Mouse (Mus musculus): ENCODE results near the gene Asna1. TPM values are rescaled to one million over a fixed set of nuclear protein-coding genes. Genes with fewer than 3 reads are reported as not detected.

Gene Asna1
- polyA plus RNA-seq (2012): 87.9 and 91.1 TPM in 2 replicates

GRCm38 (mm10) chr8:85025098-85025932 is at the start of gene Asna1:
Gene Asna1, minus strand, starts transcription at chr8:85025281.

GRCm38 (mm10) chr8:85071514-85072281 is 46.6 kb upstream of the Asna1 start, which contains the start of gene Dhps:
Gene Dhps, plus strand, starts transcription at chr8:85071757.

GRCm38 (mm10) chr8:85067982-85068381 is 42.9 kb upstream of the Asna1 start, which contains the start of gene Gm5741:
Gene Gm5741, minus strand, starts transcription at chr8:85067982.

GRCm38 (mm10) chr8:85059879-85060616 is 35.0 kb upstream of the Asna1 start, which contains the start of gene Fbxw9:
Gene Fbxw9, plus strand, starts transcription at chr8:85060055.

GRCm38 (mm10) chr8:85036718-85037365 is 11.8 kb upstream of the Asna1 start, which contains the start of gene Tnpo2:
Gene Tnpo2, plus strand, starts transcription at chr8:85036915.

GRCm38 (mm10) chr8:85026670-85027515 is 1.8 kb upstream of the Asna1 start, which contains the start of gene Trir:
Gene Trir, plus strand, starts transcription at chr8:85026823.

GRCm38 (mm10) chr8:85014431-85014830 is 10.7 kb downstream of the Asna1 start, which contains the start of gene Best2:
Gene Best2, minus strand, starts transcription at chr8:85014531.

GRCm38 (mm10) chr8:84990349-84990748 is 34.7 kb downstream of the Asna1 start, which contains the start of gene Hook2:
Gene Hook2, plus strand, starts transcription at chr8:84990603.

GRCm38 (mm10) chr8:84978248-84978940 is 46.7 kb downstream of the Asna1 start, which contains the start of gene Junb:
Gene Junb, minus strand, starts transcription at chr8:84978718.

GRCm38 (mm10) chr8:84969241-84970134 is 55.6 kb downstream of the Asna1 start, which contains the start of the genes Gm49661, Prdx2 and Rnaseh2a:
Gene Gm49661, minus strand, starts transcription at chr8:84969433.
Gene Prdx2, plus strand, starts transcription at chr8:84969587.
Gene Rnaseh2a, minus strand, starts transcription at chr8:84969767.

Other genes starting within 250 kb of the Asna1 start
- 112 and 143 TPM in 2 replicates for gene Nfix, start 224.9 kb downstream of the Asna1 start, polyA plus RNA-seq (2012)
- 2.3 and 2.4 TPM in 2 replicates for gene Dand5, start 202.5 kb downstream of the Asna1 start, polyA plus RNA-seq (2012)
- 136 and 145 TPM in 2 replicates for gene Gadd45gip1, start 193.8 kb downstream of the Asna1 start, polyA plus RNA-seq (2012)
- 315 and 332 TPM in 2 replicates for gene Rad23a, start 184.6 kb downstream of the Asna1 start, polyA plus RNA-seq (2012)
- 878 and 1,229 TPM in 2 replicates for gene Calr, start 178.3 kb downstream of the Asna1 start, polyA plus RNA-seq (2012)
- 121 and 135 TPM in 2 replicates for gene Farsa, start 168.3 kb downstream of the Asna1 start, polyA plus RNA-seq (2012)
- gene Syce2, start 153.2 kb downstream of the Asna1 start, polyA plus RNA-seq (2012): 155 and 182 TPM in 2 replicates
- gene Gcdh, start 131.4 kb downstream of the Asna1 start, polyA plus RNA-seq (2012): 52.8 and 57.4 TPM in 2 replicates
- gene Klf1, start 123.4 kb downstream of the Asna1 start, polyA plus RNA-seq (2012): 122 and 124 TPM in 2 replicates
- gene Dnase2a, start 116.7 kb downstream of the Asna1 start, polyA plus RNA-seq (2012): 34.2 and 54.0 TPM in 2 replicates
- 0.03 and 0.19 TPM in 2 replicates for gene Mast1, start 87.9 kb downstream of the Asna1 start, polyA plus RNA-seq (2012)
- gene Rtbdn, start 78.3 kb downstream of the Asna1 start, polyA plus RNA-seq (2012): not detected in 2 replicates
- not detected in 2 replicates for gene Gm49661, start 55.8 kb downstream of the Asna1 start, polyA plus RNA-seq (2012)
- gene Prdx2, start 55.7 kb downstream of the Asna1 start, polyA plus RNA-seq (2012): 79.0 and 82.7 TPM in 2 replicates
- 323 and 329 TPM in 2 replicates for gene Rnaseh2a, start 55.5 kb downstream of the Asna1 start, polyA plus RNA-seq (2012)
- 1,314 and 1,326 TPM in 2 replicates for gene Junb, start 46.6 kb downstream of the Asna1 start, polyA plus RNA-seq (2012)
- 22.8 and 26.7 TPM in 2 replicates for gene Hook2, start 34.7 kb downstream of the Asna1 start, polyA plus RNA-seq (2012)
- gene Best2, start 10.8 kb downstream of the Asna1 start, polyA plus RNA-seq (2012): 0.02 TPM in 1 of 2 replicates, not detected in the other
- 350 and 408 TPM in 2 replicates for gene Trir, start 1.5 kb upstream of the Asna1 start, polyA plus RNA-seq (2012)
- 11.7 and 13.9 TPM in 2 replicates for gene Tnpo2, start 11.6 kb upstream of the Asna1 start, polyA plus RNA-seq (2012)
- 19.4 and 20.4 TPM in 2 replicates for gene Fbxw9, start 34.8 kb upstream of the Asna1 start, polyA plus RNA-seq (2012)
- 0.30 and 0.79 TPM in 2 replicates for gene Gm5741, start 42.7 kb upstream of the Asna1 start, polyA plus RNA-seq (2012)
- gene Dhps, start 46.5 kb upstream of the Asna1 start, polyA plus RNA-seq (2012): 45.6 and 47.8 TPM in 2 replicates
- 15.9 and 19.7 TPM in 2 replicates for gene Wdr83os, start 55.5 kb upstream of the Asna1 start, polyA plus RNA-seq (2012)
- 28.6 and 36.6 TPM in 2 replicates for gene Wdr83, start 56.0 kb upstream of the Asna1 start, polyA plus RNA-seq (2012)
- gene Man2b1, start 58.0 kb upstream of the Asna1 start, polyA plus RNA-seq (2012): 34.4 and 41.1 TPM in 2 replicates
- gene Zfp791, start 97.8 kb upstream of the Asna1 start, polyA plus RNA-seq (2012): not detected in 2 replicates
- not detected in 2 replicates for gene Cks1brt, start 126.6 kb upstream of the Asna1 start, polyA plus RNA-seq (2012)
- not detected in 2 replicates for gene Olfr371, start 200.7 kb upstream of the Asna1 start, polyA plus RNA-seq (2012)

Measured in megakaryocyte-erythroid progenitor cell, adult 5 weeks (primary cell).